Mouse (Mus musculus) myocyte (in vitro differentiated cells): ENCODE data around the gene Nova1.

Experiments
- POLR2A ChIP-seq: IDR thresholded peaks from one replicate; pipeline ENCODE4 v1.6.1; 2011; ENCODE audit warnings: low read depth, mild to moderate bottlenecking, control low read depth, moderate library complexity; ENCODE audit not compliant: insufficient read length
- TCF3 ChIP-seq: IDR thresholded peaks from one replicate; pipeline ENCODE4 v1.6.1; 2011; ENCODE audit warnings: low read depth, control low read depth; ENCODE audit not compliant: insufficient read length

GRCm38 (mm10) chr12:46700202-46700601 is 118.5 kb downstream of the Nova1 start:
- TF ChIP-seq TCF3 (no peak), POLR2A (no peak)
